Mouse (Mus musculus): ENCODE data around the gene Oard1.
A peak's percentile ranks its signal among the peaks of the same experiment; 100 is the strongest.

Oard1 gene

GRCm38 (mm10) chr17:48408526-48409291, 1.1 kb upstream of the Oard1 start:
- DNase-seq = peak; percentile 87

GRCm38 (mm10) chr17:48410299-48410785, 528 bp downstream of the Oard1 start:
- DNase-seq = no peak

- DNase-seq = no peak
These were observed 1.4 kb downstream of the Oard1 start for GRCm38 (mm10) chr17:48411241-48411640.

GRCm38 (mm10) chr17:48416011-48416410, 6.2 kb downstream of the Oard1 start:
- DNase-seq = peak; percentile 56

- peak; percentile 86 for DNase-seq
These were observed 6.8 kb downstream of the Oard1 start for GRCm38 (mm10) chr17:48416425-48417195.

GRCm38 (mm10) chr17:48417521-48417920, 7.7 kb downstream of the Oard1 start:
- DNase-seq = no peak

GRCm38 (mm10) chr17:48418174-48418573, 8.4 kb downstream of the Oard1 start:
- DNase-seq = peak; percentile 62

- DNase-seq = no peak
These were observed 9.0 kb downstream of the Oard1 start for GRCm38 (mm10) chr17:48418781-48419180.

- DNase-seq = no peak
These were observed 9.8 kb downstream of the Oard1 start for GRCm38 (mm10) chr17:48419571-48419970.

- DNase-seq = no peak
These were observed 14.4 kb downstream of the Oard1 start for GRCm38 (mm10) chr17:48424237-48424636.

GRCm38 (mm10) chr17:48425823-48426612, 16.2 kb downstream of the Oard1 start:
- no peak for DNase-seq

GRCm38 (mm10) chr17:48426991-48427750, 17.4 kb downstream of the Oard1 start:
- no peak for DNase-seq

GRCm38 (mm10) chr17:48427852-48428530, 18.2 kb downstream of the Oard1 start:
- no peak for DNase-seq

GRCm38 (mm10) chr17:48430394-48430793, 20.6 kb downstream of the Oard1 start:
- DNase-seq = no peak

- no peak for DNase-seq
These were observed 21.2 kb downstream of the Oard1 start for GRCm38 (mm10) chr17:48431054-48431453.

- no peak for DNase-seq
These were observed 22.6 kb downstream of the Oard1 start, which contains the start of gene Apobec2 for GRCm38 (mm10) chr17:48432158-48432980. Apobec2 (minus strand) TSS chr17:48432930.

- DNase-seq = no peak
These were observed 23.3 kb downstream of the Oard1 start for GRCm38 (mm10) chr17:48433006-48433655.

GRCm38 (mm10) chr17:48433689-48434330, 24.0 kb downstream of the Oard1 start:
- no peak for DNase-seq

- no peak for DNase-seq
These were observed 24.7 kb downstream of the Oard1 start for GRCm38 (mm10) chr17:48434479-48434878.

GRCm38 (mm10) chr17:48436487-48436886, 26.7 kb downstream of the Oard1 start:
- peak; percentile 27 for DNase-seq

Measured in kidney, postnatal 10 days (tissue).